Mouse (Mus musculus) midbrain, embryonic 11.5 days (tissue): Measurements from ENCODE around the gene Prl8a8. TPM values are rescaled to one million over a fixed set of nuclear protein-coding genes. Genes with fewer than 3 reads are reported as not detected.

Experiments used
- ATAC-seq: fragments of 200-750 bp; cut with Nextera tagmentation; 2 replicates; pipeline ENCODE4 v1.8.0; 2017; ENCODE audit warnings: moderate TSS enrichment, moderate library complexity; ENCODE audit not compliant: low FRiP score
- DNase-seq: peaks from one replicate; pipeline ENCODE4 v3.0.0; 2015; ENCODE audit warnings: low spot score; ENCODE audit errors: missing footprints
- H3K27ac ChIP-seq: fragments of 300-500 bp; sonication (generic); 2 replicates; pipeline ENCODE4 v1.5.1; 2014; ENCODE audit warnings: low read depth, low read length
- H3K27me3 ChIP-seq: fragments of 300-500 bp; sonication (generic); 2 replicates; pipeline ENCODE4 v1.6.1; 2014; ENCODE audit warnings: mild to moderate bottlenecking, low read length, moderate library complexity, mixed read lengths; ENCODE audit not compliant: control insufficient read depth, insufficient read depth
- H3K36me3 ChIP-seq: fragments of 300-500 bp; sonication (generic); 2 replicates; pipeline ENCODE4 v1.6.1; 2014; ENCODE audit warnings: mild to moderate bottlenecking, low read length, moderate library complexity, mixed read lengths; ENCODE audit not compliant: control insufficient read depth, insufficient read depth
- H3K4me1 ChIP-seq: fragments of 300-500 bp; sonication (generic); 2 replicates; pipeline ENCODE4 v1.6.1; 2014; ENCODE audit warnings: low read length; ENCODE audit not compliant: control insufficient read depth, insufficient read depth
- H3K4me2 ChIP-seq: fragments of 300-500 bp; sonication (generic); 2 replicates; pipeline ENCODE4 v1.6.1; 2014; ENCODE audit warnings: mild to moderate bottlenecking, moderate library complexity
- H3K4me3 ChIP-seq: fragments of 300-500 bp; sonication (generic); 2 replicates; pipeline ENCODE4 v1.5.1; 2014; ENCODE audit warnings: low read depth, low read length
- H3K9ac ChIP-seq: fragments of 300-500 bp; sonication (generic); 2 replicates; pipeline ENCODE4 v1.6.1; 2014; ENCODE audit warnings: low read length
- H3K9me3 ChIP-seq: fragments of 300-500 bp; sonication (generic); 2 replicates; pipeline ENCODE4 v1.6.1; 2016; ENCODE audit warnings: low read length; ENCODE audit not compliant: control insufficient read depth
- WGBS: fragments of 180-500 bp; shearing (Covaris S2); extraction: QIAGEN DNeasy Blood & Tissue Kit; methylation state at CpG from one replicate; pipeline ENCODE4 v1.1.7; 2014; 5-methylcytosine and 5-hydroxymethylcytosine counted together
- polyA plus RNA-seq: library from polyadenylated mRNA; unstranded; fragments of >200 nt; fragmentation: Nextera tagmentation; extraction: Ambion mirVana; gene quantifications from 2 replicates; pipeline ENCODE4 v1.2.1, GENCODE M21; 2014

The Prl8a8 gene
- not detected in 2 replicates for polyA plus RNA-seq

- Histone ChIP-seq H3K4me3 (no peak within 1 kb of the TSS), H3K9me3 (no peaks in the 10 kb centered on the region), H3K4me2 (no peak within 1 kb of the TSS), H3K27ac (no peak within 1 kb of the TSS), H3K9ac (no peak within 1 kb of the TSS), H3K27me3 (no peaks in the 10 kb centered on the region), H3K36me3 (no peaks in the 10 kb centered on the region), H3K4me1 (no peaks in the 10 kb centered on the region)
- no peak for DNase-seq
- ATAC-seq: no peak
- 92% methylated on average over 4 of the region's 4 CpGs for WGBS
These were observed at the start of gene Prl8a8 for GRCm38 (mm10) chr13:27513117-27513516. Gene Prl8a8, minus strand, starts transcription at chr13:27513217.

DNA sequence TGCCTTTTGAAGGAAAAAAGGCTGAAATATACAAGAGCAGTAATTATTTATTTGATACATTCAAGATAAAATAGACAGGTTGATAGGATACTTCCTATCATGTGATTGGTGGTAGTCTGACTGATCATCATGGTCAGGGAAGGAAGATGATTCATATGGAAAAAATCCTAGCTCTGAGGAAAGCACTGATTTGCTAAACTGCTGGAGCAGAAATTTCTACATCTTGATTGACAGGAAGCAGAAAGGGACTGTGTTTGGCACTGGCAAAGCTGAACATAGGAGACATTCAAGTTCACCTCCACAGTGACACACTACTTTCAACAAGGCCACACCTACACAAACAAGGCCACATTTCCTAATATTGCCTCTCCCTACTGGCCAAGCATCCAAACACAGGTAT is 40.3 kb upstream of the Prl8a8 start:
- ATAC-seq (no peak), DNase-seq (no peak)
- no peak overlapping the region for H3K27ac ChIP-seq
- no peak overlapping the region for H3K4me3 ChIP-seq
- H3K9me3 ChIP-seq: no peaks in the 10 kb centered on the region
- H3K36me3 ChIP-seq: no peaks in the 10 kb centered on the region
- no peak overlapping the region for H3K4me2 ChIP-seq
- H3K27me3 ChIP-seq: no peaks in the 10 kb centered on the region
- no peaks in the 10 kb centered on the region for H3K4me1 ChIP-seq
- no peak overlapping the region for H3K9ac ChIP-seq

DNA sequence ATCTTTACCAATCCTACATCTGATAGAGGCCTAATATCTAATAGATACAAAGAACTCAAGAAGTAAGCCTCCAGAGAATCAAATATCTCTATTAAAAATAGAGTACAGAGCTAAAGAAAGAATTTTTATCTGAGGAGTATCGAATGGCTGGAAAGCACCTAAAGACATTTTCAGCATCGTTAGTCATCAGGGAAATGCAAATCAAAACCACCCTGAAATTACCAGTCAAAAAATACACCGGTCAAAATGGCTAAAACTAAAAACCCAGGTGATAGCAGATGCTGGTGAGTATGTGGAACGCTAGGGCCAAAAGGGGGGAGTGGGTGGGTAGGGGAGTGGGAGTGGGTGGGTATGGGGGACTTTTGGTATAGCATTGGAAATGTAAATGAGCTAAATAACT is 10.1 kb upstream of the Prl8a8 start:
- Histone ChIP-seq H3K27ac (no peak overlapping the region), H3K4me1 (no peaks in the 10 kb centered on the region), H3K27me3 (no peaks in the 10 kb centered on the region), H3K36me3 (no peaks in the 10 kb centered on the region), H3K9me3 (no peaks in the 10 kb centered on the region), H3K4me2 (no peak overlapping the region), H3K4me3 (no peak overlapping the region), H3K9ac (no peak overlapping the region)
- WGBS: 84% methylated on average over 4 of the region's 4 CpGs
- DNase-seq (no peak), ATAC-seq (no peak)

GRCm38 (mm10) chr13:27507645-27508044 is 5.4 kb downstream of the Prl8a8 start:
- Histone ChIP-seq H3K9ac (no peak overlapping the region), H3K4me1 (no peaks in the 10 kb centered on the region), H3K27ac (no peak overlapping the region), H3K27me3 (no peaks in the 10 kb centered on the region), H3K36me3 (no peaks in the 10 kb centered on the region), H3K4me2 (no peak overlapping the region), H3K4me3 (no peak overlapping the region), H3K9me3 (no peaks in the 10 kb centered on the region)
- ATAC-seq (no peak), DNase-seq (no peak)
- 77% methylated on average over 1 of the region's 1 CpGs for WGBS

Other genes with a start within 250 kb of the Prl8a8 start
- gene Prl6a1, start 200.6 kb downstream of the Prl8a8 start, polyA plus RNA-seq: not detected in 2 replicates
- gene Prl8a2, start 167.5 kb downstream of the Prl8a8 start, polyA plus RNA-seq: not detected in 2 replicates
- gene Prl2b1, start 122.4 kb downstream of the Prl8a8 start, polyA plus RNA-seq: not detected in 2 replicates
- gene Prl8a6, start 74.5 kb downstream of the Prl8a8 start, polyA plus RNA-seq: 0.31 TPM in 1 of 2 replicates, not detected in the other
- not detected in 2 replicates for gene Prl8a9, start 51.4 kb upstream of the Prl8a8 start, polyA plus RNA-seq
- not detected in 2 replicates for gene Prl8a1, start 69.0 kb upstream of the Prl8a8 start, polyA plus RNA-seq
- not detected in 2 replicates for gene Prl7b1, start 97.4 kb upstream of the Prl8a8 start, polyA plus RNA-seq
- gene Prl7a1, start 129.3 kb upstream of the Prl8a8 start, polyA plus RNA-seq: not detected in 2 replicates
- not detected in 2 replicates for gene Prl7a2, start 154.8 kb upstream of the Prl8a8 start, polyA plus RNA-seq
- not detected in 2 replicates for gene Prl7d1, start 203.5 kb upstream of the Prl8a8 start, polyA plus RNA-seq